Mouse (Mus musculus): ENCODE results near the gene Duxf3.
"Not testable (repeated sequence)": the region's sequence is repeated elsewhere in the genome, so short reads cannot be mapped to it uniquely, and the experiment has no call there.

The Duxf3 gene

DNA sequence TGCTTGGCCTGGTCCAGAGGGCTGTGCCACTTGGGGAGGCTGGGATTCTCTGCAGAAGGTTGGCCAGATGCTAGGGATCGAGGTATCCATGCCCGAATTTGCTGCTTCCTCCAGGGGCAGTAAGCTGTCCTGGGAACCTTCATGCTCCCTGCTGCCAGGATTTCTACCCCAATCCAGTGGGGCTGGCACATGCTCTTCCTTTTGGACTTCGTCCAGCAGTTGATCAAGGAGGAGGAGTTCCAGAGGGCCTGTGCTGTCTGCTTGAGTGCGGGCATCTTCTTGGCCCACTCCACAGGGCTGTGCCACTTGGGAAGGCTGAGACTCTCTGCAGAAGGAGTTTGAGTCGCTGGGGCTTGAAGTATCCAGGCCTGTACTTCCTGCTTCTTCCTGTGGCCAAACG, 9.3 kb downstream of the Duxf3 start:
- not testable (repeated sequence) for DNase-seq (ENCODE audit: low spot score in 2 of 2)

DNA sequence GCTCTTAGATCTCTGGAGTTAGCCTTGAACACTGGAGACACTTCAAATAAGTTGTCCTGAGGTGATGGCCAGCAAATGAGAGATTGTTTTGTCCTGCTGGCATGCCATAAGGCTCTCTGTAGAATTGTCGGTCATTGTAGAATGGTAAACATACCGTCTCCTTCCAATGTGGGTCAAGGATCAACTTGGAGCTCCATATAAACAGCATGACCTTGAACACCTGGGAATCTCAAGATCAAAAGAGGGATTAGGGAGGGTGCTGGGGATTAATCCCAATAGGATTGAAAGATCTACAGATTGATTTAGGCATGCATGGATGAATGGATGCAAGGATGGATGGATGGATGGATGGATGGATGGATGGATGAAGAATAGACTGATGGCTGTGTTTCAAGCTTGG, 10.9 kb downstream of the Duxf3 start:
- peak in 1 of 2 experiments; percentile 41 for DNase-seq (ENCODE audit: low spot score in 2 of 2)

DNA sequence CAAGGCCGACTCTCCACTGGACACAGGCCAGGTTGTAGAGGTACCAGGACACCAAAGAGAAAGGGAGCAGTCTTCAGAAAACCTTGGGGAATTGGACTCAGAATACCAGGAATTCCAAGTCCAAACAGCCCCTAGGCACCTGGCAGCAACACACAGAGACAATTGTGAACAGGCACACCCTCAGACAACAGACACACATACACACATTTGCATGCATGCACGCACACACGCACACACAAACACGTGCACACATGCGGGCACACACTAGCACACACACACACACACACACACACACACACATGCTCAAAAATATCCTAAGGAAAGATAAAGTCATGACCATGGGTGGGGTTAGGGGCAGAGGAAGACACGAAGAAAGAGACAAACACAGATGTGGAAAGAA, 11.7 kb downstream of the Duxf3 start:
- DNase-seq (ENCODE audit: low spot score in 2 of 2), result no peak

DNA sequence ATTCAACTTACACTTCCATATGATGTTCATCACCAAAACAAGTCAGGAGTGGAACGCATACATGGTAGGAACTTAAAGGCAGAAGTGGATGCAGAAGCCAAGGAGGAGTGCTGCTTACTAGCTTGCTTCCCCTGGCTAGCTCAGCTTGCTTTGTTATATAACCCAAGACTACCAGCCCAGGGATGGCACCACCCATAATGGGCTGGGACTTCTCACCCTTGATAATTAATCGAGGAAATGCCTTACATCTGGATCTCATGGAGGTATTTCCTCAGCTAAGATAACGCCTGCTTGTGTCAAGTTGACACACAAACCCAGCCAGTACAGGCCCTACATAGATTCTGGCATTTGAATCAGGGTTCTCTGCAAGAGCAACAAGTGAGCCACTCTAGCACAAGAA, 15.1 kb downstream of the Duxf3 start:
- no peak for DNase-seq (ENCODE audit: low spot score in 2 of 2)

DNA sequence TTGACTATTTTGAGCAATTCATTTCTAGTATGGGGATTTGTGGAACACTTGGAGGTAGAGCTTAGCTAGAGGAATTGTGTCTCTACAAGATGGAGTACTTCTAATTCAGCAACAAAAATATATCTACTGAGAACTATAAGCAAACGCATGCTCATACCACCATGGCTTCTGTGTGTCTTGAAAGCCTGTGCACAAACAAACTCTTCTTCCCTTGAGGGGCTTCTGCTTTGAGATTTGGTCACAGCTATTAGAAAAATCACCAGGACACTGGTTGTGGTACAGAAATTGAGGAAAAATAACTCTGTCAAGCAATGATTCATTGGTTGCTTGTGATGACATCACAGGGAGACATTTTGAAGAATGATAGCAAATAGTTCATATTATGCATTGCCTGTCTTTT, 17.1 kb downstream of the Duxf3 start:
- no peak for DNase-seq (ENCODE audit: low spot score in 2 of 2)

DNA sequence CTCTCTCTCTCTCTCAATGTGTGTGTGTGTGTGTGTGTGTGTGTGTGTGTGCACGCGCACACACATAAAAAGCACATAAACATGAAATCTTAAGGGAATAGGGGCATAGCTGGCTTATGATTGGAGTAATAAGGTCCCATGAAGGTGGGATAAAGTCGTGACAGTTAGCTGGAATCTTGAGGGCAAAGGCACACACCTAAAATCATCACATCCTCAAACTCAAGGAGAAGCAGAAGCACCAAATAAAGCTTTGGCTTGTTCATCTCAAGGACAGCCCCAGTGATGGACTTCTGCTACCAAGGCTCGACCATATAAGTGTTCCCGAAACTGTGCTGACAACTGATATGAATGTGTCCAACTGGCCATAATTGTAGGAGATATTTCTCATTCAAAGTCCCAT, 17.5 kb downstream of the Duxf3 start:
- no peak for DNase-seq (ENCODE audit: low spot score in 2 of 2)

DNA sequence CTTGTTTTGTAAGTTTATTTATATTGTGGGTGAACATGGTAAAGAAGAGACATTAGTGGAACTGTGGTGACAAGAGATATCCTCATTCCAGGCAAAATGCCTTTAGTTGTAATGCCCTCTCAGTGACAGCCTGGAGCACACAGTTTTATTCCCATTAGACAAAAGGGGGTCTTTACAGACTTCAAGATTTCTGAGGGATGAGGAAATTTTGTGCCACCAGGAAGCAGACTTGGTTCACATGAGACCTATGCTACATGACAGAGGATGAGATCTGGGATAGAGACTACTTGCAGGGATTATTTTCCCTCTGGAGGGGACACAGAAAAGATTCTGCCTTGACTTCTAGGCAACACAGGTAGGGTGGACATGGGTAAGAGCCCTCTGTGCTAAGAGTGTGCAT, 18.0 kb downstream of the Duxf3 start:
- no peak for DNase-seq (ENCODE audit: low spot score in 2 of 2)

DNA sequence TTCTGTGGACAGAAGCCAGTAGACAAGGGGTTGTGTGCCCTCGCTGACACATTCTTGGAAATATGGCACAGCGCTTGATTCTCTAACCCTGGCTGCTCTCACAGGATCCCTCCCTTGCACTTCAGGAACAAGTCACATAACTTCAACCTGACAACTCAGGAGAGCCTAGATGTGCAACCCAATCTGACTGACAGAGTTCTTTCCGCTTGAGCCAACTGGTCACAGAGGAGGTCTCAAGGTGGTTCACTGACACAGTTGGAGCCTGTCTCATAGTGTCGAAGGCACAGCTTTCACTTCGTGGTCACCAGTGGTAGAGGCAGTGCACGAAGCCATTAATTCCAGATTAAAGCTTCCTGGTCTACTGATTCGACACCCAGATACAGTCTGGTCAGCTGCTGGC, 20.2 kb downstream of the Duxf3 start:
- no peak for DNase-seq (ENCODE audit: low spot score in 2 of 2)

DNA sequence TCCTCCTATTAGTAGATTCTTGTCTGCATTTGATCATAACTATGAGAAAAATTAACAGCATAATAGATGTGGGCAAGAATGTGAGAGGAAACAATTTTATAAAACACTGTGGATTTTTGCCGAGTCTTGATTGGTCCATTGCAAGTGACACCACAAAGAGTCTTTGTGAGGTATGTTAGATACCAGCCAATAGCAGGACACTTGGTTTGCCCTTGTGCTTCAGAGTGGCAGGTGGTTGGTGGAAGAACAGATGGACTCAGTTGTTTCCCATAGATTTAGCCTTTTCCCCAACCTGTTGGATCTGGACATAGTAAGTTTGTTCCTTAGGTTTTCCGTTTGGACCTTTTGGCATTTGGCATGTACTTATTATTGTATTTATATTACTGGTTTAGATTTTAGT, 21.3 kb downstream of the Duxf3 start:
- DNase-seq (ENCODE audit: low spot score in 2 of 2), result no peak

DNA sequence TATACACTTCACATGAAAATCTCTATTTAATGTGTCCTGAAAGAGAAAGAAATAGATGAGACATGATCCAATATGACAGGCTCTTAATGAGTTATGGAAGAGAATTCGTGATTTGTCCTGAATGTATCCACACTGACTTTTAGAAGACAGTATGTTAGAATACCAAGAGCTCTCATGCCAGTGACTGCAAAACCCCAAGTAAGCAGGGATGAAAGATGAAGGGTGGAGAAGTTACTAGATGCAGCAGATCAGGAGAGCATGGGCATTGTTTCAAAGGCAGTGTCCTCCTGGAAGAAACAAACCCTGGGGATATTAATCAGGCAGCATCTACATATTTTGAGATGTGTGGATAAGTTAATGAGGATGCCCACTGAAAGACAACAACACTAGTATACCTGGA, 22.0 kb downstream of the Duxf3 start:
- no peak for DNase-seq (ENCODE audit: low spot score in 2 of 2)

DNA sequence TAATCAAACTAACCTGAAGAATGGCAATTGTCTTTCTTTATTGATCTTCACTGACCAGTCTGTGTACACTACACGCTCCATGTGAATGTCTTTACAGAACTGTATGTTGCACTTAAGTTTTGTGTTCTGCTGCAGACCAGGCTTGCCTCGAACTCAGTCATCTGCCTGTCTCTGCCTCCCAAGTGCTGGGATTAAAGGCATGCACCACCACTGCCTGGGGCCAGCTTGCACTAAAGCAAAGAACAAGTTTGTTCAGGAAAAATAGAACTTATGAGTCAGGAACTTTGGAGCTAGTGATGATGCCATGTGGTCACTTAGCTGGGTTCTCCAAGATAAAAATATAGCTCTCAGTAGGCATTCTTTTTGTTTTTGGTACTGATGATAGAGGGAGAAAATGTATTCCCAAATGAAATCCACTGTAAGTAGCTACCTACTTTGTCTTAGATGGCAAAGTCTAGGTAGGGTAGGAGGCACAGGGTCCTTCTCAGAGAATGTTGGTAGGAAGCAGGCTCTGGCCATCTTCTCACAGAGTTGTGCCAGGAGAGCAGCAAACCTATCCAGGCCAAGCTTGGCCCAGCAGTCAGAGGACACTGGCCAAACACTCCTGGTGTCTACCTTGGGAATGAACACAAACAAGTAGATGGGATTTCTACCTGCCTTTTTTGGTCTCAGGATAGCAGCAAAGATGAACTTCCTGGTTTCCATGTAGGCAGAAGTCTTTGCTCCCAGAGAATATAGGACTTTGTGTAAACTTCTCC, 22.6 kb downstream of the Duxf3 start:
- no peak for DNase-seq (ENCODE audit: low spot score in 2 of 2)

DNA sequence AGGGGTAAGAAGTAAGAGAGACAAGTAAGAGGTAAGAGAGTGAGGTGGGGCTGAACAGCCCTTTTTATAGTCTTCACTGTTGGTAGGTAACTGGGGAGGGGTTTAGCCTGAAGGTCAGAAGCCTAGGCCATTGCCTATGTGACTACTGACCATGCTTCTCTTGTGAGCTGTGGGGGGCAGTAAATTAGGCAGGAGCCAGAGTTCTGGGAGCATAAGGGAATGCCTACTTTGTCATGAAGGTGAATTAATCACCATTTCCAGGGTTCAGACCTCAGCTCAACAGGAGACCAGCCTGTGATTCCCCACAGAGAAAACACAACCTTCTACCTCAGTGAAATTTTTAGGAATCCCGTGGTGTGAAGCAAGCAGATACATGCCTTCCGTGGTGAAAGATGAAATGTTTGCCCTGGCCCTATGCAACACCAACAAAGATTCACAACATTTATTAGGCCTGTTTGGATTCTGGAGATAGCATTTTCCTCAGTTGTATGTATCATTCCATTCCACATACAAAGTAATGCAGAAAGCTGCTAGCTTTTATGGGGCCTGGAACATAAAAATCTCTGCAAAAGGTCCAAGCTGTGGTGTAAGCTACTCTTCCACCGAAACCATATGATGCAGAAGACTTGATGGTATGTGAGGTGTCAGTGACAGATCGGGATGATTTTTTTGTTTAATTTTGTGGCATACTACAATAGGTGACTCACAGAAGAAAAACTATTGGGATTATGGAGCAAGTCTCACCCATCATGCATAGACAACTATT, 25.7 kb downstream of the Duxf3 start:
- DNase-seq (ENCODE audit: low spot score in 2 of 2), result no peak

DNA sequence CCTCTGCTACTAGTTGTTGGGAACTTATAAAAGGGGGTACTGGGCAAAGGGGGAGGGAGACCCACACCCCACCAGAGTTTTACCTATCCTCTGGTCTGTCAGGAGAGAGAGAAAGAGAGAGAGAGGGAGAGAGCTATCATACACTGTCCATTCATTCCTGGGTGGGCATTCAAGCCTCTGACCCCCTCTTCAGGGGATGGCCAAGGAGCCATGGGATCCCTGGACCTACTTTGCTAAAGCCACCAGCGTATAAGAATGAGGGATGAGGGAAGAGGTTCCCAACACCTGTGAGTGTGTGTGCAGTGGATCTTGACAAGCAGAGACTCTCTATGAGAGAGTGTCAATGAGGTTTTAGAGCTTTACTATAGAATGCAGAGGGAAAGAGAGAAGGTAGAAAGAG, 26.5 kb downstream of the Duxf3 start:
- no peak for DNase-seq (ENCODE audit: low spot score in 2 of 2)
